Mouse (Mus musculus) layer of hippocampus, adult 9-10 months (tissue): Measurements from ENCODE around the gene Atg2a.
"Not testable (repeated sequence)": the region's sequence is repeated elsewhere in the genome, so short reads cannot be mapped to it uniquely, and the experiment has no call there.

Source experiments
- DNase-seq: peaks from one replicate; pipeline ENCODE4 v3.0.0; 2022; ENCODE audit warnings: low spot score

The Atg2a gene

GRCm38 (mm10) chr19:6296551-6297210 lies 55.2 kb downstream of the Atg2a start:
- DNase-seq, result no peak

- no peak for DNase-seq
These were observed 56.2 kb downstream of the Atg2a start for GRCm38 (mm10) chr19:6297641-6298040.

DNA sequence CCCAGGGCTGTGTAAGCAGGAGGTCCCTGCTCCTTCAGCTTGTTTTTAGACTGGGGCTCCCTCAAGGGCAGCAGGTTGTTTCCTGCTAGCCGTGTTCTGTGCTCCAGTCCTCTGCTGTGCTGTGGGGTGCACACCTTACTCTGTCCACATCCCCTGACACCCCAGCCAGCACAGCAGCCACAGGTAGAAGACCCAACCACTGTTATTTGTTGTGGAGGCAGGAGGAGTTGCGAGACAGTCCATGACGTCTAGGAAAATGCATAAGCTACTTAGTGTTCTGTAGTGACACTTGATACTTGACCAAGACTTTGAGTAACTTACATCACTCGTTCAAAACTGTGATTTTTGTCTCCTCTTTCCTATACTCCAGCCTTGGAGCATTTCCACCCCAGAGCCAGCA lies 57.5 kb downstream of the Atg2a start:
- no peak for DNase-seq

DNA sequence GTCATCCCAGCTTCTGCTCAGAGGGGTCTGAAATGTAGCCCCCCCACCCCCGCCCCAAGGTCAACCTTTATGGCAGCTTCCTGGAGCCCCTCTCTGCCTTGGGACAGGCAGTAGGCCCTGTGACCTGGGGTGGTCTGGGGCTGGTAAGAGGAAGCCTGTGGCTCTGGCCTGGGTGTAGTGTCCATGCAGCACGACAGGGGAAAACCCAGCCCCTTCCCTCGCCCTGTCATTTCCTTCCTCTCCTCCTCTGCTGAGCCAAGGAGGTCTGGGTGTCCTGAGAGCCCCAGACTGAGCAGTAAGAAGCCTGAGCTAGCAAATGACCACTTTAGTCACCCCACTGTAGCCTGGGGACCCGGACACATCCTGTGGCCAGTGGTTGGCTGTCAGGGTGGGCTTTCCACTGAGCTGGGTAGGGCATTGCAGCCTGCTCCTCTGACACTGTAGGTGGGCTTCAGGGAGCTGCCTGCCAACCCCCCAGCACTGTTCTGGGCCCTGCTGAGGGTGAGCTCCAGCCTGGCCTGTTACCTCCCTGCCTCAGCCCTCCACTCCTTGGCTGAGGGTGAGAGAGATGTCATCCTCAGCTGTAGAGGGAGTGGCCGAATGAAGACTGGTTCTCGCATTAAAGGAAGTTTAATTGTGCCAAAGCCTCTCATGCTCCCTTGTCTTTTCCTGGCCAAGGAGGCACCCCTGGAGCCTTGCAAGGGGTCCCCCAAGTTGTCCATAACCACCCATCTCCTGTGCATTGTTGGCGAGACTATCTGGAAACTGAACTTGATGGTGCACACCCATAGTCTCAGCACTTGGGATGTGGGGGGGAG lies 58.2 kb downstream of the Atg2a start:
- DNase-seq, result no peak

- no peak for DNase-seq
These were observed 59.0 kb downstream of the Atg2a start for GRCm38 (mm10) chr19:6300402-6300841.

GRCm38 (mm10) chr19:6302114-6302513 lies 60.6 kb downstream of the Atg2a start:
- no peak for DNase-seq

DNA sequence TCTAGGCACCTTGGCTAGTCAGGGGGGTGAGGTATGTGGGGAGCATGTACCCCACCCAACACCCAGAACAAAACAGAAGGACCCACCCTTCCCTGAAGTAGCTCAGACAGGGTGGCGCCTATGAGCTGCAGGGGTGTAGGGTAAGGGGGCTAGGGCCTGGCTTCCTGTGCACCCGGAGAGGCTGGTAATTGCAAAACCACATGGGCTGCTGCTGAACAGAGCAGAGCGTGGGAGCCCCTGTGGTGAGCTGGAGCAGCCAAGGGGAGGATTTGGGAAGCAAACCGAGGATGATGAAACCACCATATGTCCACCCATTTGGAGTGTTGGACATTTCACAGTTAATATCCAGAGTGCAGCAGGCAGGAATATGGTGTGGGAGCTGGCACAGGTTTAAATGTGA lies 61.1 kb downstream of the Atg2a start:
- no peak for DNase-seq

GRCm38 (mm10) chr19:6303831-6304230 lies 62.4 kb downstream of the Atg2a start:
- DNase-seq, result no peak

GRCm38 (mm10) chr19:6304787-6305516 lies 63.5 kb downstream of the Atg2a start:
- peak; percentile 77 for DNase-seq

DNA sequence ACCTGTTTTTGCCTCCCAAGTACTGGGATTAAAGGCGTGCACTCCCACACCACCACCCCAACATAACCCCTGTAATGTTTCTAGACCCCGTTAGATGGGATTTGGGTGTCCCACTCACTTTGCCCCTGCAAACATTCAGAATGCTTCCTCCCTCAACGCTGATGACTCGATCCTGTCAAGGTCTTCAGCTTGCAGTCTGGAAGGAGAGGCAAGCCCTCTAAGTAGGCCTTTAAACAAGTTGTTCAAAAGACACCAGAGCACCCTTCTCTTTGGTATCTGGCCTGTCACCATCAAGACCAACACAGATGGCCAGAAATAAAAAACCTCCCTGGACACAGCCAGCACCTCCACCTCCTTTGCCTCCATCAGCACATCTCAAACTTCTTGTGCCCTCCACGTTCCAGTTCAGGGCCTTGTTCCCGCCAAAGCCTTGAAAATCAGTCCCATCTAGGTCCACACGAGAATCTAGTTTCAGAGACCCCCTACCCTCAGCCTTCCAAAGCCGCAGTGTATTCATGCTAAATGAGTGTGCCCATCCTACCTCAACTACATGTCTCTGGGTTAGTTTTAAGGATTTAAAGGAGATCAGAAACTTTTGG lies 64.1 kb downstream of the Atg2a start:
- DNase-seq, result no peak

- DNase-seq, result no peak
These were observed 64.7 kb downstream of the Atg2a start, which contains the start of gene Cdc42bpg for GRCm38 (mm10) chr19:6306137-6306551. Cdc42bpg (plus strand) TSS chr19:6306456.

- no peak for DNase-seq
These were observed 65.1 kb downstream of the Atg2a start for GRCm38 (mm10) chr19:6306586-6306985.

- no peak for DNase-seq
These were observed 66.5 kb downstream of the Atg2a start for GRCm38 (mm10) chr19:6307733-6308531.

GRCm38 (mm10) chr19:6310181-6310580 lies 68.7 kb downstream of the Atg2a start:
- no peak for DNase-seq

DNA sequence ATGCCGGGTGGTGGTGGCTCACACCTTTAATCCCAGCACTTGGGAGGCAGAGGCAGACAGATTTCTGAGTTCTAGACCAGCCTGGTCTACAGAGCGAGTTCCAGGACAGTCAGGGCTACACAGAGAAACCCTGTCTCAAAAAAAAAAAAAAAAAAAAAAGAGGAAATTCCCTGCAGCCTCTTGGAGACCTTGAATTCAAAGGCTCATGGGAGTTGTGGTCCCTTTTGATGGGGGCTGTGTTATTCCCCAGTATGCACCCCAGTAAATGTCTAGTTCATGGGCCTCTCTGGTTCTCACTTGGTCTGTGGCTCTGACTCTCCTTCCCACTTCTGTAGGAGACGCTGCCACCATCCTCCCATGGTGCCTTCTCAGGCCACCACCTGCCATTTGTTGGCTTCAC lies 70.3 kb downstream of the Atg2a start:
- not testable (repeated sequence) for DNase-seq
